Mouse (Mus musculus): ENCODE results near the gene Fhit. TPM values are rescaled to one million over a fixed set of nuclear protein-coding genes. Genes with fewer than 3 reads are reported as not detected.
"Not testable (repeated sequence)": the region's sequence is repeated elsewhere in the genome, so short reads cannot be mapped to it uniquely, and the experiment has no call there.

Fhit gene
- total RNA-seq, 2 experiments from 2014 or later, result 6.1 to 7.7 TPM

DNA sequence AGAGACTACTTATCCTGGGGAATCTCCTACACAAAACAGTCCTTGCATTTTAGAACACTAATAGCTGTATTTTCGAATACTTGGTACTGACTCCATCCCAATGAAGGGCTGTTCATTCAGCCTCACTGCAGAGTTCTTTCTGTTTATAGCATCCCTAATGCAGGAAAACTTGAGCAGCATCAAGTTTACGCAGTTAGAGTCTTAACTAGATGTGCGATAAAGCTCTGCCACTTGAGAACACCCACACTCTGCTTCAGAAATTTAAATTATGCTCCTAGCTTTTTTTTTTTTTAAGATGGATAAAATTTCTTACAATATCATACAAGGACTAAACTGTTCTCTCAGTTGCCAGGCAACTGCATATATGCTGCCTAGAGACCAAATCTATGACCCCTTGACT lies 183.2 kb downstream of the Fhit start:
- peak; percentile 33 to 49 for DNase-seq (ENCODE audit: low spot score in 2 of 2)

GRCm38 (mm10) chr14:10941647-10942046 lies 220.2 kb downstream of the Fhit start:
- intact Hi-C loops (cut with DNase I), result no loop called here
- DNase-seq (ENCODE audit: low spot score in 2 of 2), result no peak

More for the DNA sequence above, 183.2 kb downstream of the Fhit start:
- intact Hi-C loops (cut with DNase I), result no loop called here

DNA sequence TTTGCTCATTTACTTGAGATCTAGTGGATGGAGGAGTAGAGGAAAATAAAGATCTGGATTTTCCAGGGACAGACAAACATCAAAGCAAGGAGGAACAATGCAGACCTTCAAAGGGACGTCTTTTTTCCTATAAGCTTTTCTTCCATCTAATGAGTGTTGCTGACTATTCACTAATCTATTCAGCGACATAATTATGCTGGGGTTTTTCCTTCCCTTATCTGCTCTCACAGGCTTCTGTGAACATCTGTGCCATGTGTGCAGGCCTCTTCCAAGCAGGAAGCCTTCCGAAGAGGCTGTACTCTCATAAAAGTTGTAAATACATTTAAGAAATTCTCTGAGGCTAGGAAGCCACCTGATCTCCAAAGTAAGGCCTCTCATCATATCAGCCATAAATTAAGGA lies 228.2 kb downstream of the Fhit start:
- intact Hi-C loops (cut with DNase I), result no loop called here

DNA sequence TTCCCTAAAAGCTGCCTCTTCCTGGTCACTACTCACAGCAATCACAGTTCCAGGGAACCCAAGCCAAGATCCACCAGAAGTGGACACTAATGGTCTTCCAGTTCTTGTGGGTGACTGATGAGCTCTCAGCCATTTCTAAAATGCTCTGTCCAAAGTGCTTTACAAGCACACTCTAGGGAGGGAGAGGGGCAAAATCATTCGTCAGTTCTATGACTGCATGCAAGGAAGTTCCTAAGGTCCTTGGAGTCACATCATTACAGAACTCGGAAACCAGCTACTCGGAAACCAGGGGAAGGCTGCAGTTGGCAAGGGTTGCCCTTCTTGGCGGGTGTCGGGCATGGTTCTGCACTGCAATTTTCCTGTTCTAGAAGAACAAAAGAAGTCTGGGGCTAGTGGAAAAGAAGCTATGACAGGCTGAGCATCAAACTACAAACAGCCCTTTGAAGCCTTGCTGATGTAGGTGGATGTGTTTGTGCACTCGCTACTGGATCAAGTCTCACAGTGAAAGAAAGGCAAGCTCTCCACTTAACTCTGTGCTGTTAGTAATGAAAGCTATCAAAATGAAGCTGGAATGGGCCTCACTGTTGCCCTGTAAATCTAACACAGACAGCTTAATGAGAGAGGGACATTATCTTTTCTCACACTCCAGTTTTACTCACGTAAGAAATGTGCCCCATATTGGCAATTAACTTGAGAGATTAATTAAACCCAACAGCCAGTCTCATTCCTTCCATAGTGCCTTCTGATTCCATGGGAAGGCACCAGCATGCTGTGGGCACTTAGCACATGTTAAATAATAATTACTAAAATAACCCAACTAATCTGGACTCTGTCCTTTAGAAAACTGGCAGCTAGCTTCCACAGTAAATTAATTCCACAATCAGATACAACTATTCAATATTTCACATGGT lies 243.7 kb downstream of the Fhit start:
- DNase-seq (ENCODE audit: low spot score in 2 of 2), result no peak
- intact Hi-C loops (cut with DNase I), result no loop called here

More for the DNA sequence above, 228.2 kb downstream of the Fhit start:
- DNase-seq (ENCODE audit: low spot score in 2 of 2), result no peak

GRCm38 (mm10) chr14:10908011-10908410 lies 253.8 kb downstream of the Fhit start:
- no peak for DNase-seq (ENCODE audit: low spot score in 2 of 2)
- intact Hi-C loops (cut with DNase I), result no loop called here

GRCm38 (mm10) chr14:10882759-10883158 lies 279.1 kb downstream of the Fhit start:
- intact Hi-C loops (cut with DNase I), result no loop called here

DNA sequence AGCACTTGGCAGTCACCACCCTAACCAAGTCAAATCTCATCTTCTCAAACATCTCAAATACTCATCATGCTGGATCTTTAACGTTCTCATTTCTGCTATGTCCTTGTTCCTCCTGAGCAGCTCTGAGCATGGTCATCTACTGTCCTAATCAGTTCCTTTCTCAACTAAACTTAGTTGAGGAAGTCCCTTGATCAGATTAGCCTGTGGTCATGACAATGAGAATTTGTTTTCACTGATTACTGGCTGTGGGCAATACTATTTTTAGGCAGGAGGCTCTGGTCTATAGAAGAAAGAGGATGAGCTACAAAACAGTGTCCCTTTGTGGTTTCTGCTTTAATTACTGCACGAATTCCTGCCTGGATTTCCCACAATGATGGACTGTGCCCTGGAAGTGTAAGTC lies 281.1 kb downstream of the Fhit start:
- intact Hi-C loops (cut with DNase I), result no loop called here
- no peak for DNase-seq (ENCODE audit: low spot score in 2 of 2)

More at GRCm38 (mm10) chr14:10882759-10883158, 279.1 kb downstream of the Fhit start:
- no peak for DNase-seq (ENCODE audit: low spot score in 2 of 2)

DNA sequence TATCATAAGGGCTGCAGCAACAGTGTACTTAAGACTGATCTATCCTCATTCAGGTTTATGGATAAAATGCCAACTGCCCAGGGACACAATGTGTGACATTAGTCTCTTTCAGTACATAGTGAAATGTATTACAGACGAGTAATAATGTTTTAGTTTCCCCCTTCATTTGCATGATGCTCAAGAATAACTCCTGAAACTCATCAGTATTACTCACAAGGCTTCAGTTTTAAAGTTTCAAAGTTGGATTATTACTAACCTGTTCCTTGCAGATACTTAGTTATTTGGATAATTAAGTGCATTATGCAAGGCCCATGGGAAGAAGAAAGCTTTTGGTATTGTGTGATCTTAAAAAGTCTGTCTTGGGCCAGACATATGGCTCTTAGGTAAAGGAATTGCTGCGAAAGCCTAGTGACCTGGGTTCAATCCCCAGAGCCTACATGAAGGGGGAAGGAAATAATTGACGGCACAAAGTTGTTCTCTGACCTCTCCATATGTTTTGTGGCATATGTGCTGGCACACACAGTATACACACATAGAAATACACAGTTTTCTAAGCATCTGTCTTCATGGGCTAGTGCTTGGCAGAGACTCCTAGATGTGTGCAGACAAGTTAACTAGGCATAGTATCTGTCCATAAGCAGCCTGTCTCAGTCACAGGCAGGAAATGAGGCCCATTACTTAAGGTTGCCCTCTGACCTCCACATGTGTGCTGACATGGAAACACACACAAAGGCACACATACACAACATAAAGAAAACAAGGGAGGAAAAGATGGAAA lies 287.1 kb downstream of the Fhit start:
- DNase-seq (ENCODE audit: low spot score in 2 of 2), result no peak
- intact Hi-C loops (cut with DNase I), result no loop called here

GRCm38 (mm10) chr14:10857606-10858005 lies 304.2 kb downstream of the Fhit start:
- intact Hi-C loops (cut with DNase I), result no loop called here

GRCm38 (mm10) chr14:10851936-10852335 lies 309.9 kb downstream of the Fhit start:
- intact Hi-C loops (cut with DNase I), result no loop called here
- no peak for DNase-seq (ENCODE audit: low spot score in 2 of 2)

More at GRCm38 (mm10) chr14:10857606-10858005, 304.2 kb downstream of the Fhit start:
- no peak for DNase-seq (ENCODE audit: low spot score in 2 of 2)

DNA sequence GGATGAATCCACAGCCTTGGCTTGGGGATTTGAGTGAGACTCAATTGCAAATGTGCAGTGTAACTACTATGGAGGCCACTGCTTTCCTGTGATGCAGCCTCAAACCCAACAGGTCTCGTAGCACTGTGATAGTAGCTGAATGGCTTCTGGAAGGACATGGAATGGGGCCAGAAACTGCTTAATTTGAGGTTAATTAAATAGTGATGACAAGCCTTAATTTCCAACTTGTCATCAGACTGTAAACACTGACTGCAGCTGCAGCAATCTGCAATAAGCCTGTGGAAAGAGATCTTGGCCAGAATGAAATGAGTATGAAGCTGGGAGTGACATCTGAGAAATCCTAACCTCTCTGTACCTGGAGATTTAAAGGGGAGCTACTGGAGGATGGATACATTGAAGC lies 325.8 kb downstream of the Fhit start:
- intact Hi-C loops (cut with DNase I), result no loop called here
- peak in 1 of 2 experiments; percentile 1 for DNase-seq (ENCODE audit: low spot score in 2 of 2)

- no peak for DNase-seq (ENCODE audit: low spot score in 2 of 2)
- intact Hi-C loops (cut with DNase I), result no loop called here
These were observed 337.0 kb downstream of the Fhit start for GRCm38 (mm10) chr14:10824819-10825218.

- intact Hi-C loops (cut with DNase I), result no loop called here
- no peak for DNase-seq (ENCODE audit: low spot score in 2 of 2)
These were observed 348.3 kb downstream of the Fhit start for GRCm38 (mm10) chr14:10813551-10813950.

DNA sequence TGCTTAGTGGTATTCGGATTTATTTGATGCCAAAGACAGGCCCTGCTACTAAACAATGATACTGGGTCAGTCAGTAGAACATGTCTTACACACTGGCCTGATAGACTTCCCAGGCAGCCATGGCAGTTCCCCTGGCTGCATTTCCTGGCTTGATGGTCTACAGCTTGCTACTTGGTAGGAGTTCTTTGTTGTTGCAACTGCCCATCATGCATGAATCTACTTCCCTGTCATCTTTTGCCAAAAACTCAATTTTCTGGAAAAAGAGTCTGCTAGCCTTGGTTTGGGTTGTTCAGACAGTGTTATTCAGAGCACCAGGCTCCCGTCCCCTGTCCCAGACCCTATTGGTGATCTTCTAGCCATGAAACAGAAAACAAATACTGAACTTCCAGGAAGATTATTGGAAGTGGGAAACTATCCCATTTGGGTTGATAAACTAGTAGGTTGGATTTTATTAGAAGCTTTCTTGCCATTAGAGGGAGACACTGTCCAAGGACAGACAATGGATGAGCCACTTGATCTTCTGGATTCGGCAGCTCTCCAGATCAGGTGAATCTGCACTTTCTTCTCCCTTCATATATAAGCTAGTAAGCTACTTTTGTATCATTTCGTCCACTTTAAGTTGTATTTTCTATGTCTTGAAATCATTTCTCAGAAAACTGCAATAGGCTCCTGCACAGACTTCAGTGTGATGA lies 363.2 kb downstream of the Fhit start:
- intact Hi-C loops (cut with DNase I), result no loop called here
- DNase-seq (ENCODE audit: low spot score in 2 of 2), result no peak

GRCm38 (mm10) chr14:10797595-10797994 lies 364.2 kb downstream of the Fhit start:
- intact Hi-C loops (cut with DNase I), result no loop called here

GRCm38 (mm10) chr14:10795498-10796075 lies 366.2 kb downstream of the Fhit start:
- no peak for DNase-seq (ENCODE audit: low spot score in 2 of 2)
- intact Hi-C loops (cut with DNase I), result no loop called here

More at GRCm38 (mm10) chr14:10797595-10797994, 364.2 kb downstream of the Fhit start:
- no peak for DNase-seq (ENCODE audit: low spot score in 2 of 2)

GRCm38 (mm10) chr14:10783929-10784328 lies 377.9 kb downstream of the Fhit start:
- intact Hi-C loops (cut with DNase I), result no loop called here
- DNase-seq (ENCODE audit: low spot score in 2 of 2), result no peak

GRCm38 (mm10) chr14:10778721-10779120 lies 383.1 kb downstream of the Fhit start:
- DNase-seq (ENCODE audit: low spot score in 2 of 2), result peak; percentile 26 to 55
- intact Hi-C loops (cut with DNase I), result no loop called here

- DNase-seq (ENCODE audit: low spot score in 2 of 2); intact Hi-C loops (cut with DNase I): not testable (repeated sequence)
These were observed 407.0 kb downstream of the Fhit start for GRCm38 (mm10) chr14:10754883-10755282.

Data from left cerebral cortex, postnatal 14 days (tissue).